Mouse (Mus musculus) hindbrain, embryonic 13.5 days (tissue): ENCODE measurements at regions not wholly inside any gene's neighbourhood (a gene's known extent, or its start where the extent isn't known, plus 50 kb on each side); places are given as distances from the start of the nearest gene placed in this dataset.
A peak's percentile ranks its signal among the peaks of the same experiment; 100 is the strongest.

ENCODE experiments used
- ATAC-seq: fragments of 200-750 bp; cut with Nextera tagmentation; 2 replicates; pipeline ENCODE4 v1.8.0; 2017; ENCODE audit warnings: moderate TSS enrichment; ENCODE audit not compliant: low FRiP score
- H3K27ac ChIP-seq: fragments of 300-500 bp; sonication (generic); 2 replicates; pipeline ENCODE4 v1.5.1; 2015; ENCODE audit warnings: inconsistent platforms, mild to moderate bottlenecking, moderate library complexity
- H3K27me3 ChIP-seq: fragments of 300-500 bp; sonication (generic); 2 replicates; pipeline ENCODE4 v1.6.1; 2015; ENCODE audit warnings: mild to moderate bottlenecking, inconsistent platforms
- H3K36me3 ChIP-seq: fragments of 300-500 bp; sonication (generic); 2 replicates; pipeline ENCODE4 v1.6.1; 2015; ENCODE audit warnings: mild to moderate bottlenecking, inconsistent platforms
- H3K4me1 ChIP-seq: fragments of 300-500 bp; sonication (generic); replicated peaks from 2 replicates; pipeline ENCODE4 v1.6.1; 2015; ENCODE audit warnings: inconsistent platforms
- H3K4me2 ChIP-seq: fragments of 300-500 bp; sonication (generic); 2 replicates; pipeline ENCODE4 v1.6.1; 2015; ENCODE audit warnings: inconsistent platforms, mild to moderate bottlenecking, moderate library complexity
- H3K4me3 ChIP-seq: fragments of 300-500 bp; sonication (generic); 2 replicates; pipeline ENCODE4 v1.5.1; 2015; ENCODE audit warnings: mild to moderate bottlenecking, inconsistent platforms
- H3K9ac ChIP-seq: fragments of 300-500 bp; sonication (generic); 2 replicates; pipeline ENCODE4 v1.6.1; 2015; ENCODE audit warnings: mild to moderate bottlenecking, inconsistent platforms
- H3K9me3 ChIP-seq: fragments of 300-500 bp; sonication (generic); 2 replicates; pipeline ENCODE4 v1.6.1; 2016; ENCODE audit warnings: inconsistent platforms
- WGBS: fragments of 180-500 bp; shearing (Covaris S2); methylation state at CpG from one replicate; pipeline ENCODE4 v1.1.7; 2015; 5-methylcytosine and 5-hydroxymethylcytosine counted together

DNA sequence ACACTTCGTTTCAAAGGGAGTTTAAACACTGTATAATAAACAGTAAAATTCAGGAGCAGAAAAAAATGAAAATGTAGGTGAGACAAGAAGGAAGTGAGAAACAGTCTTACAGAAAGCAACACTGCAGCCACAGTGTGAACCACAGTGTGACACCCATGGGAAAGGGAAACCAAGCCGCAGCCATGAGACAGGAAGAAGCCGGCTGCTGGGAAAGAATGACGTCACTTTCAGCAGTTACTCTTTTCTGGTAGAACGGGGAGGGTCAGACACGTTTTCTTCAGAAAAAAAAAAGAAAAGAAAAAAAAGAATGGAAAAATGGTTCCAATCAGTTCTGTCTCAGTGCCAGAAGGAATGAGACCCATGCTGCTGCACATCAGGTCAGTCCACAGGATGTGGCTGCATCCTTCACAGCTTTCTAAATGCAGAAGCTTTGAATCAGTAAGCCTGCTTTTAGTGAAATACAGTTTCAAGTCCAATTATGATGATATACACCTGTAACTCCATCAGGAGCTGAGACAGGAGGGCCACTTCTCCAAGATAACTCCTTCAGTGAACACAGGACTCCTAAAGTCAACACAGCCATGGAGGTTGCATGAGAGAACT, 331.2 kb upstream of the Lrrc3b start:
- no peaks in the 10 kb centered on the region for H3K36me3 ChIP-seq
- no peak overlapping the region for H3K27ac ChIP-seq
- H3K9ac ChIP-seq: no peak overlapping the region
- no peak for ATAC-seq
- H3K4me2 ChIP-seq: no peak overlapping the region
- H3K9me3 ChIP-seq: no peaks in the 10 kb centered on the region
- no peak overlapping the region for H3K4me3 ChIP-seq
- H3K4me1 ChIP-seq: no peaks in the 10 kb centered on the region
- no peaks in the 10 kb centered on the region for H3K27me3 ChIP-seq
- WGBS: 75% methylated on average over 6 of the region's 6 CpGs

DNA sequence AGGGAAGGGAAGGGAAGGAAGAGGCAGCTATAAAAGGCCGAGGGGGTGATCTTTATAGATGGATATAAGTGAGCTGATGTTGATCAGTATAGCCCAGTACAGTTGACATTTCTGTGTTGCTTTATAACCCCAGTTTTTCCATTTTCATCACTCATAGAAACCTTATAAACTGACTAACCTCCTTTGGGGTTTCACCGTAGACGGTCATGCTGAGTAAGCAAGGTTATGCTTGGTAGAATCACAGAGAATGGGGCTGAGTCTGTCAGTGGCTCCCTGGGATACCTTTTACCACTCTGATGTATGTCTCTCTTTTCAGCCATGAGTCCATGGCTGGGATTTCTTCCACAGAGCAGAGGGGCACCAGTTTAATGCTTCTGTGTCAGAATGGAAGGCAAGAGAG, 345.9 kb upstream of the Lrrc3b start:
- peak; percentile 79 for ATAC-seq
- H3K9ac ChIP-seq: no peak overlapping the region
- no peak overlapping the region for H3K4me3 ChIP-seq
- H3K27ac ChIP-seq: peak overlapping the region; percentile 71
- H3K4me1 ChIP-seq: peaks cover 14% of the 10 kb centered on the region
- WGBS: 39% methylated on average over 3 of the region's 3 CpGs
- no peaks in the 10 kb centered on the region for H3K9me3 ChIP-seq
- H3K36me3 ChIP-seq: no peaks in the 10 kb centered on the region
- no peak overlapping the region for H3K4me2 ChIP-seq
- H3K27me3 ChIP-seq: no peaks in the 10 kb centered on the region

DNA sequence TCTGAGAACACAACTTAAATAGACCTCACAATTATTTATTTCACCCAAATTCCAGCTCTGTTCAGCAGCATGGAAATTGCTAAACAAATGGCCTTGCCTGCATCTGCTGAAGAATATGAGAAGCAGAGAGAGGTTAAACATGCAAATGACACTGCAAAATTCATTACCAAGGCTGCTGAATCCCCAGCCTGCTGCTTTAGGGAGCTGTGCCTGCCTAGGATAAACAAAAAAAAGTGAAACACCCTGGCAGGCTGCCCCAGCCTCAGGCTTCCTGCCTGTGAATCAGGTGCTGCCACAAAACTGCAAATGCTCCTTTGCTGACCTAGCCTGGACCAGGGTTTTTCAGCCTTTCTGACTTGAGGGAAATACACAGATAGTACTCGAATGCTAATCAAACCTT, 346.4 kb upstream of the Lrrc3b start:
- Histone ChIP-seq H3K4me1 (peaks cover 14% of the 10 kb centered on the region), H3K9me3 (no peaks in the 10 kb centered on the region), H3K27ac (peak overlapping the region; percentile 71; the same call in 1 of the 2 replicates), H3K4me2 (no peak overlapping the region), H3K9ac (no peak overlapping the region), H3K36me3 (no peaks in the 10 kb centered on the region), H3K4me3 (no peak overlapping the region), H3K27me3 (no peaks in the 10 kb centered on the region)
- 70% methylated on average over 1 of the region's 1 CpGs for WGBS
- peak; percentile 78 for ATAC-seq

DNA sequence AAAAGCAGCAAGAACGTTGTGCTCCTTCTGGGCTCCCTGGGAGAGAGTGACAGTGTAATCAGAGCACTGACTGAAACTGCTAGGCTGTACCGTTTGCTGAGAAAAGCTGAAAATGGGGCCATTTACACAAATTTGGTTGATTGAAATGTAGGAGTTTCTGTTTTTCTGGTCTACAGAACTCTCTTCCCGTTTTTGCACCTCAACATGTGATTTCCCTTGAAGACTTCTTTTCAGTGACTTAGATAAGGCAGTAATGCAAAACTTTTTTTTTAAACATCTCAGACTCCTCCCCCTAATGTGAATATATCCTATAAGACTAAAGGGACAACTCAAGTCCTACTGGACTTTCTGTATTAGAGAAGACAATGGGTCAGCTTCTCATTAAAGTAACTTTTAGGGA, 356.9 kb upstream of the Lrrc3b start:
- Histone ChIP-seq H3K4me3 (no peak overlapping the region), H3K9ac (no peak overlapping the region), H3K4me2 (no peak overlapping the region), H3K27ac (no peak overlapping the region), H3K36me3 (no peaks in the 10 kb centered on the region), H3K4me1 (no peaks in the 10 kb centered on the region), H3K27me3 (no peaks in the 10 kb centered on the region), H3K9me3 (no peaks in the 10 kb centered on the region)
- 76% methylated on average over 3 of the region's 3 CpGs for WGBS
- ATAC-seq: no peak

DNA sequence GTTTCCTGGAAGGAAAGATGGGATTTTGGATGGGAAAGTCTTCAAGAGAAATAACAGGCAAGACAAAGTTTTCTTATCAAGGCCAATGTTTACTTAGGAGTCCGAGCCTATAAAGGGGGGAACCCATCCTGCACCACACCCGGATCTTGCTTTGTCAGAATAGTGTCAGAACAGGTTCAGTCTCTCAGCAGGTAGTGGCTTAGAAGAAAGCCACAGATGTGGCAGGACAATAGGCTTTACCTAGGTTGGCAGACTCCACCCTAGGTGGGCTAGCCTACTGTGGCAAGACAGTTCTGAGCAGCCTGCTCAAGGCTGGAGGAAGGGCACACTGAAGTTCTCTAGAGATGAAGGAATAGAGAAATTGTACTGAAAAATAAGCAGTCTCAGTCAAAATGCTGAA, 358.2 kb upstream of the Lrrc3b start:
- H3K9me3 ChIP-seq: no peaks in the 10 kb centered on the region
- WGBS: 44% methylated on average over 2 of the region's 2 CpGs
- no peak overlapping the region for H3K4me2 ChIP-seq
- H3K27me3 ChIP-seq: no peaks in the 10 kb centered on the region
- no peak overlapping the region for H3K27ac ChIP-seq
- no peaks in the 10 kb centered on the region for H3K4me1 ChIP-seq
- no peak overlapping the region for H3K9ac ChIP-seq
- H3K4me3 ChIP-seq: no peak overlapping the region
- ATAC-seq: no peak
- no peaks in the 10 kb centered on the region for H3K36me3 ChIP-seq

DNA sequence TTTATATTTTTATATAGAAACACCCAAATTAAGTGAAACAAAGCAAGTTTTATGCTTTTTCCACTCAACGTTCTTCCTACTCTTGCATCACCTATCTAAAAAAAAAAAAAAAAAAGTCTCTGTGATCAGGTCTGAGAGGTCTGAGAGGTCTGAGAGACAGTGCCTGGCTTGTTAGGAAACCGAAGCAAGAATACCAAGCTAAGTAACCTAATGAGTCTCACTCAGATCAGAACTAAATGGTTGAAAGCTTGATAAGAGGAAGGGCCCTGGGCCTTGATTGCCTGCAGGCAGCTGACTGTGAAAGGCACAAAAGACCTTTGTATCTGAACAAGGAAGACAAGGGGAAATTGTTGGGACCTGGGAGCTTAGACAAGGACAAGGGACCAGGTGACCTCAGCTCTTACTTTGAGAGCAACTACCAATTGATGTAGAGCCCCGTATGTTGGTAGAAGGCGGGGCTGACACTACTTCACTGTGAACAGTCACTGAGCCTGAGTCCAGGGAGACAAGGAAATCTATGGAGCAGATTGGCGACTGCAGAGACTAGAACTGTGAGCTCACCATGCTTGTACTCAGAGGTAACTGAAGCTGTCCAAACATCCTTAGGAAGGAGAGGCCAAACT, 362.8 kb upstream of the Lrrc3b start:
- no peak overlapping the region for H3K9ac ChIP-seq
- no peaks in the 10 kb centered on the region for H3K4me1 ChIP-seq
- H3K4me3 ChIP-seq: no peak overlapping the region
- H3K27me3 ChIP-seq: no peaks in the 10 kb centered on the region
- WGBS: 79% methylated on average over 5 of the region's 5 CpGs
- no peak overlapping the region for H3K27ac ChIP-seq
- H3K36me3 ChIP-seq: no peaks in the 10 kb centered on the region
- ATAC-seq: no peak
- H3K4me2 ChIP-seq: no peak overlapping the region
- H3K9me3 ChIP-seq: no peaks in the 10 kb centered on the region

DNA sequence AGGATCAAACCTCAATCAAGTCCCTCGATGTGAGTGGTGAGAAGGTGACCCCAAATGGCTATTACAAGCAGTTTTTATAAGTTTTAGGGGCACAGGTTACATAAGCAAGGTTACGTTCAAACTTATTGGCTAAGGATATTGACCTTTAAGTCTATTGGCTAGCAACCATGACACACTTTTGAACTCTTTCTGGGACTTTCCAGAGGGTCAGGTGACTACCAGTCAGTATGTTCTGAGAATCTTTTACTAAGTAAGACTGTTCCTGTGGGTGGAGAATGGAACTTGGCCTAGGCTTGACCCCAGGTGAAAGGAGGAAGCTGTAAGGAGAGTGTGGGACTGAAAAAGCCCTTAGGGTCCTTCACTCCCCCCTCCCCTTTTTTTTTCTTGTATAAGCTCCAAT, 370.3 kb upstream of the Lrrc3b start:
- H3K36me3 ChIP-seq: no peaks in the 10 kb centered on the region
- no peak for ATAC-seq
- H3K9me3 ChIP-seq: no peaks in the 10 kb centered on the region
- no peaks in the 10 kb centered on the region for H3K27me3 ChIP-seq
- no peak overlapping the region for H3K9ac ChIP-seq
- no peak overlapping the region for H3K4me3 ChIP-seq
- H3K27ac ChIP-seq: no peak overlapping the region
- H3K4me1 ChIP-seq: no peaks in the 10 kb centered on the region
- H3K4me2 ChIP-seq: no peak overlapping the region
- WGBS: 81% methylated on average over 2 of the region's 2 CpGs

DNA sequence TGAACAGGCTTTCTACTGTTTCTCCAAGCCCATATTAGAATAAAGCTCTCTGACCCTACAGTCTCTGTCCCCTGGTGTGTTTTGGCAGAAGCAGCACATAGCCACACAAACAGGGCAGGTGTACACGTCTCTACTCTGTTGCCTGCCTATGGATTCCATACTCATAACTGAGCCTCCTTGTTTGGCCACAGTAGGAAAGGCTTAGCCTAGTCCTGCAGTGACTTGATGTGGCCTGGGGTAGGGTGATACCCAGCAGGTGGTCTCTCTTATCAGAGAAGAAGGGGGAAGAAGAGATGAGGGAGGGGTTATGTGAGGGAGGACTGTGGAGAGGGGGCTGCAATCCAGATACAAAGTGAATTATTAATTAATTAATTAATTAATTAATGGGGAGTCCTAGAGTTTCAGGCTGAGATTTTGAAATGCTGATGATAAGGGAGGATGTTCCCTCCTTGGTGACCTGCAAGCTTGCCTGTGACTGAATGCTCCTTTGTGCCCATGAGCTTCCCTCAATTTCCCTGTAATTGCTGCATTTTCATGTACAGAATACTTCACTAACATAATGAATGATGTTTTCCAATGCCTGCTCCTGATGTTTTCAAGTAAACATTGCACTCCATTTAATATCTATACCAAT, 402.7 kb upstream of the Lrrc3b start:
- H3K9ac ChIP-seq: no peak overlapping the region
- H3K9me3 ChIP-seq: no peaks in the 10 kb centered on the region
- H3K4me3 ChIP-seq: no peak overlapping the region
- no peaks in the 10 kb centered on the region for H3K4me1 ChIP-seq
- no peak overlapping the region for H3K4me2 ChIP-seq
- H3K27me3 ChIP-seq: no peaks in the 10 kb centered on the region
- peak; percentile 39; the same call in 1 of the 2 replicates for ATAC-seq
- 90% methylated on average over 1 of the region's 1 CpGs for WGBS
- no peak overlapping the region for H3K27ac ChIP-seq
- no peaks in the 10 kb centered on the region for H3K36me3 ChIP-seq

DNA sequence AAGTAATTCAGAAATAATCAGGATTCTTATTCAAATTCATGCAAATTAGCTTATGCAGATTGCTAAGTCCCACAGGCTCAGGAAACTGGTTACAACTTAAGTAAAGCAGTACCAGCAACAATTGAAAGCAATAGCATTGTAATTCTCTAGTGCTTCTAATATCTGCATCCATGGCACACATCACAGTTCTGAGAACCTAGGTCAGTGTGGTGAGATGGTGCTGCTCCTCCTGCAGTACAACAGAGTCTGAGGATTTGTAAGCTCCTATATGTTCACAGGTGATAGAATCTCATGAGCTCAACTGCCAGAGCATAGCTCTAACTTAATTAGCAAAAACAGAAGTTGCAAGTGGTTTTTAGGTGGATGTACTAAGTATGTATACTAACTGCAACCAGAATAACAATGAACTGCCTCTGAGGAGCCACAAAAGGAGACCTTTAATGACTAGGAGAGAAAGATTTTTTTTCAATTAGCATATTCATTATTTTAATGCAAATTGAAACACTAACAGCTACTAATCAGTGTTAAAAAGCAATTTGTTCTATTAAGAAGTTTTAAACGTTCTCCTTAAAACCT, 403.3 kb upstream of the Lrrc3b start:
- no peak overlapping the region for H3K4me2 ChIP-seq
- no peaks in the 10 kb centered on the region for H3K9me3 ChIP-seq
- H3K27ac ChIP-seq: no peak overlapping the region
- ATAC-seq: peak; percentile 59; the same call in 1 of the 2 replicates
- no peak overlapping the region for H3K4me3 ChIP-seq
- WGBS: 52% methylated on average over 1 of the region's 1 CpGs
- H3K27me3 ChIP-seq: no peaks in the 10 kb centered on the region
- no peak overlapping the region for H3K9ac ChIP-seq
- H3K4me1 ChIP-seq: no peaks in the 10 kb centered on the region
- no peaks in the 10 kb centered on the region for H3K36me3 ChIP-seq

DNA sequence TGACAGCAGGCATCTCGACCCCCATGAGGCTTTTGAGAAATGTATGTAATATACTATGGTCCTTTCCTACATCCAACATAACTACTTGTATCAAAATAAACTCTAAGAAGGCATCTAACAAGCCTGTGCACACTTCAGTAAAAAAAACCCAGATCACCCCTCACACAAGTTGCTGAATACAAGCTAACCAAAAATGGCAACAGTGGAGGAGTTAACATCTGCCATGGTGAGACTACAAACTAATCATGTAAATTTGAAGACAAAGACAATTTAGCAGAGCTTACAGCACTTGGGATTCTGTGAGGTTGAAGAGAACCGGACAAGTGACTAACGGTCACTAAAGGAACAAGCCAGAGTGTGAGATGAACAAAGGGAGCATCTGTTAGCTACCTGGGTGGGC, 380.6 kb upstream of the Ngly1 start:
- Histone ChIP-seq H3K9me3 (no peaks in the 10 kb centered on the region), H3K27ac (no peak overlapping the region), H3K4me2 (no peak overlapping the region), H3K9ac (no peak overlapping the region), H3K4me1 (no peaks in the 10 kb centered on the region), H3K27me3 (no peaks in the 10 kb centered on the region), H3K36me3 (no peaks in the 10 kb centered on the region), H3K4me3 (no peak overlapping the region)
- ATAC-seq: no peak
- 69% methylated on average over 3 of the region's 3 CpGs for WGBS

DNA sequence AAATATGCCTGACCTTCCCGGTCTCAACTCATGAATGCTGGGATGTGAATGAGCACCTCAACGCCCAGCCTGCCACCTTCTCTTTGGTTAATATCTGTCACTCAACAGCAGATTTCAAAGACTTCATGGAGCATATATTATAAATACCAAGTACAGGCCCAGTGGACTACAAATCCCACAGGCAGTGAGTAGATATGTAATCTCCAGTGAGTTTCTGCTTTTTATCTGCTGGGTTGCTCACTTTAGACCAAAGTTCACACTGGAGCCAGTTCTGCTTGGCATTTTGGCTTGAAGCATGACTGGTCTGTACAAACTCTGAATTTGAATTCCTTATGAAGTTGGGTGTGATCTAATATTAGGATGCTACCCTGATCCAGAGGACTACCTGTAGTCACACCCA, 377.1 kb upstream of the Ngly1 start:
- 94% methylated on average over 2 of the region's 2 CpGs for WGBS
- no peaks in the 10 kb centered on the region for H3K4me1 ChIP-seq
- no peaks in the 10 kb centered on the region for H3K9me3 ChIP-seq
- no peak for ATAC-seq
- no peak overlapping the region for H3K4me2 ChIP-seq
- no peak overlapping the region for H3K9ac ChIP-seq
- H3K36me3 ChIP-seq: no peaks in the 10 kb centered on the region
- no peak overlapping the region for H3K27ac ChIP-seq
- no peak overlapping the region for H3K4me3 ChIP-seq
- no peaks in the 10 kb centered on the region for H3K27me3 ChIP-seq

DNA sequence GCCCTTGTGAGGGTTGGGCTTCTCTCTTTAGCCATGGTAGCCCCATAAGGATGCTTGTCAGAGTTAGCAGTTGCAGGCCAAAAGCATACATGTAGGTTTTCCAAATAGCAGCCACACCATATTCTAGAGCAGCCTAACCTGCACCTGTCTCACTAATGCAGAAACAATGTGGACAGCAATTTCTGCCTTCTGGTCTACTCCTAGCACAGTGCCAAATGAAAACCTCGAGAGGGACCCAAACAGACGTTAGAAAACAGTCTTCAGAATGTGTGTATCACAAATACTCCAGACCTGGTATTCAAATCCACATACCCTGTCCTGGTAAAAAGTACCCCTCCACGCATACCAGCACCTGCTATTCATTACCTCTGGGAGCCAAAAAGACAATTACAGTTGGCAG, 368.9 kb upstream of the Ngly1 start:
- no peak for ATAC-seq

DNA sequence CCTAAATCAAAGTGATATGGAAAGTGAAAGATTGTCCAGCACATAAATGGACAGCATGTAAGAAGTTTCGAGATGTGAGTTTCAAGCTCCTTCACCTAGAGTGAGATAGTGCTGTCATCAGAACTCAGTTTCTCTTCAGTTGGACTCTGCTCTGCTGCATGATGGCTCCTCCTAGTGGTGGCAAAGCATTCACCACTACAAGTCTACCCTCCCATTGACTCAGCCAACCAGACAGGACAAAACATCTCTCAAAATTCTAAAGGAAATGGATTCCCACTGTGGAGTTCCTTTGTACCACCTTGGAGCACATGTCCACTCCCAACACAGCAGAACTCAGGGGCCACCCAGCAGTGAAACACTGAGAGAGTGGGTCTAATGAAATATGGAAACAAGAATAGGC, 367.8 kb upstream of the Ngly1 start:
- no peak overlapping the region for H3K27ac ChIP-seq
- no peak overlapping the region for H3K4me3 ChIP-seq
- no peak overlapping the region for H3K4me2 ChIP-seq
- no peaks in the 10 kb centered on the region for H3K4me1 ChIP-seq
- H3K9me3 ChIP-seq: no peaks in the 10 kb centered on the region
- H3K9ac ChIP-seq: no peak overlapping the region
- ATAC-seq: no peak
- no peaks in the 10 kb centered on the region for H3K27me3 ChIP-seq
- 72% methylated on average over 1 of the region's 1 CpGs for WGBS
- no peaks in the 10 kb centered on the region for H3K36me3 ChIP-seq

More for the DNA sequence above, 368.9 kb upstream of the Ngly1 start:
- no peaks in the 10 kb centered on the region for H3K27me3 ChIP-seq
- no peak overlapping the region for H3K9ac ChIP-seq
- no peak overlapping the region for H3K4me2 ChIP-seq
- no peaks in the 10 kb centered on the region for H3K36me3 ChIP-seq
- no peaks in the 10 kb centered on the region for H3K9me3 ChIP-seq
- H3K27ac ChIP-seq: no peak overlapping the region
- no peaks in the 10 kb centered on the region for H3K4me1 ChIP-seq
- H3K4me3 ChIP-seq: no peak overlapping the region
- 76% methylated on average over 3 of the region's 3 CpGs for WGBS
